Mouse (Mus musculus) cerebellum, adult 9-10 months (tissue): ENCODE results near the gene Pxn.
A peak's percentile ranks its signal among the peaks of the same experiment; 100 is the strongest.
"Not testable (repeated sequence)": the region's sequence is repeated elsewhere in the genome, so short reads cannot be mapped to it uniquely, and the experiment has no call there.

Experiments
- DNase-seq: peaks from one replicate; pipeline ENCODE4 v3.0.0; 2022

Gene Pxn

GRCm38 (mm10) chr5:115554536-115555291 lies 48.2 kb downstream of the Pxn start:
- peak; percentile 32 for DNase-seq

DNA sequence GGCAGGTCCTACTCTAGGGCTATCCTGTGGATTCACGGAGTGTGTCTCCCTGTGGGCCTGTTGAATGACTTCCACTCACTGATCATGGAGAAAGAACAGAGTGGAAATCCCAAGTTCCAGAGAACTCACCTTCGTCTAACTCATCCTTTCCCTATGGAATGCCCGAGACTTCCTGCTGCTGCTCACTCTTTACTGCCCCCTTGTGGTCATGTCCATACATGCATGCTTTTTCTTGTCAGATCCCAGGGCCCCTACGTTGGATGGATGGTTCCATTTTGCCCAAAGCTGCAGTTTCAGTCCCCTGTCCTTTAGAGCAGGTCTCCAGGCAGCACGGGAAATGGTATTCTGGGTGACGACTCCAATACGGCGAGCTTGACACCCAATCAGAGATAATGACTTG lies 49.7 kb downstream of the Pxn start:
- DNase-seq: peak; percentile 88

DNA sequence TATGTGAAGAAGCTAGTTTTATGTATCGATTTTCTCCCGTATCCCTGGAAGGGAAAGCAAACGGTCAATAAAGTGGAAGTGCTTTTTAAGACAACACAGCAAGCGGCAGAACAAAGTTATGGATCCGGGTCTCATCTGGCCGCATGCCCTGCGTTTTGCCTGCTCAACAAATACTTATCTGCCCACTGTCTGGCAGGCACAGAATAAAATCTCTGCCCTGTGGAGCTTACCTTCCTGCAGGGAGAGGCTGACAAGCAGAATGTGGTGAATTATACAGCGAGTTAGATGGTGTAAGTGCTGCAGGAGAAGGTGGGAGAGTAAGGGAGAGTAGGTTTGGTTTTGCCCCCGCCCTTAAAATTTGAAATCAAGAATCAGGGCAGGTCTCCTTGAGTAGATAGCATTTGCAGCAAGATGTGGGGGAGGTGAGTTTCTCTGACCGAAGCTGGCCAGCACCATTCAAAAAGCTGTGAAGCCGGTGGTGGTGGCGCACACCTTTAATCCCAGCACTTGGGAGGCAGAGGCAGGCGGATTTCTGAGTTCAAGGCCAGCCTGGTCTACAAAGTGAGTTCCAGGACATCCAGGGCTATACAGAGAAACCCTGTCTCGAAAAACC lies 51.8 kb downstream of the Pxn start:
- peak; percentile 55 for DNase-seq

- peak; percentile 100 for DNase-seq
Measured at GRCm38 (mm10) chr5:115559237-115560101, 53.0 kb downstream of the Pxn start, which contains the start of gene Rplp0. Rplp0 (plus strand) TSS chr5:115559467.

GRCm38 (mm10) chr5:115560336-115560905 lies 53.9 kb downstream of the Pxn start:
- DNase-seq: no peak

DNA sequence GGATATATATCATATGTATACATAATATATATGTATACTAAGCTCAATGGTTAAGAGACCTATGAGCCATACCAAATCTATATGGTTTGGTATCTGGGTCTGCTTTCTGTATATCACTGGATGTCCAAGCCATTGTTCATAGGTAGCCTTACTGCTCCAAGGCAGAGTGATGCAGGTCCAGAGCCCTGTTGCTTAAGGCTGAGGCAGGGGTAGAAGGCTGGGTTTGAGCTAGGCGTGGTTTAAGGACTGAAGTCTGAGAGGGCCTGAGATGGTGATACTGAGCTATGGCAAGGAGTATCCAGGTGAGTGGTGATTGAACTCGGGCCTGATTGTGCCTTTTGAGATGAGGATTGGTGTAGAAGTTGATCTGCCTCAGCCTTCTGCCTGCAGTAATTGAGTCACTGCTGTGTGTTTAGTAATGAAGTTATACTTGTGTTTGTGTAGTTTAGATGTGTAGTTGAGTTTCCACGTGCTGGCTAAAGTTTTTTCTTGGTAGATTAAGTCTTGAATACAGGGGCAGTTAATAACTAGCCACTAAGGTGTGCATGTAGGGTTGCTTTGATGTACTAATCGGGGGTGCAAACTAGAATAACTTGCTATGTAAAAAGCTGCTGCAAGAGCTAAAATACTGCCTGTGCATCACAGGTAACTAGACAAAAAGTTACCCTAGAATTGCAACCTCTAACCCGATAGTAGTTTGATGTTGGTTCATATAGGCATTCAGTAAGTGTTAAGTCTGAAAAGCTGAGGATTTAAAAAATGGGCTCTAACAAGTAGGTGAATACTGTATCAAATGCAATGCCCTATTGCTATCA lies 57.5 kb downstream of the Pxn start:
- no peak for DNase-seq

GRCm38 (mm10) chr5:115564737-115565393 lies 58.4 kb downstream of the Pxn start, which contains the start of gene Gcn1l1:
Gcn1l1 (plus strand) TSS chr5:115565254.
- peak; percentile 72 for DNase-seq

DNA sequence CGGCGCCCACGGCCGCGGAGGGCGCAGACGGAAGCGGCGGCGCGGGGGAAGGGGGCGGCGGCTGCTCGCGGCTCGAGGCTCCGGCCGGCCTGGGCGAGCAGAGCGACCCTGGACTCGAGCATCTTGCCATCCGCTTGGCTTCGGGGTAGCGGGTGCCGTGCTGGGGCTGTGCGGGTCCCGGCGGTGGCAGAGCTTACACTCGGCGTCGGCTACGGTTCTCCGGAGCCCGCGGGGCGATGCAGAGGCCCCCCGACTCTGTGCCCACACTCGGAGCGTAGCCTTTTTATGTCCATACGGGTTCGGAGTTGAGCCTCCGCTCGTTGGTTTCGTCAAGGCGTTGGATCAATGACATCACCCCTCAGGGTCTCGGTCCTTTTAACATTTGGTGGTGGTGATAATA lies 58.9 kb downstream of the Pxn start:
- DNase-seq: no peak

GRCm38 (mm10) chr5:115568681-115569080 lies 62.2 kb downstream of the Pxn start:
- DNase-seq: no peak

GRCm38 (mm10) chr5:115569308-115569707 lies 62.8 kb downstream of the Pxn start:
- no peak for DNase-seq

DNA sequence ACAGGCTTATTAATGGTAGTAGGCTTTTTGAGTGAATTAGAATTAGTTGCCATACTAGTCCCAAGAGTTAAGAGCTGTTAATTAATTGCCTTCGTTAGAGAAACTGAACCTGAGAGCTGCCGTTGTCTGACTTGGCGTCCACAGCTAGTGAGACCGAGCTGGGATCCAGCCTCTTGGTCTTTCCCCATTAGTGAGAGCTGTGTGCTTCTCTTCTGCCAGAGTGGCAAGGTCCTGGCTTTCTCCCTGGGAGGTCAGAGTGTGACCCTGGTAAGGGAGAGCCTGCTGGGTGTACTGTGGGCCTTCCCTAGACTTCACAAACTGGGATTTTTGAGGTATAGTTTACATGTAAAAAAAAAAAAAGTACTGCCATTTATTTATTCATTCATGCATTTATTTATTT lies 63.2 kb downstream of the Pxn start:
- no peak for DNase-seq

DNA sequence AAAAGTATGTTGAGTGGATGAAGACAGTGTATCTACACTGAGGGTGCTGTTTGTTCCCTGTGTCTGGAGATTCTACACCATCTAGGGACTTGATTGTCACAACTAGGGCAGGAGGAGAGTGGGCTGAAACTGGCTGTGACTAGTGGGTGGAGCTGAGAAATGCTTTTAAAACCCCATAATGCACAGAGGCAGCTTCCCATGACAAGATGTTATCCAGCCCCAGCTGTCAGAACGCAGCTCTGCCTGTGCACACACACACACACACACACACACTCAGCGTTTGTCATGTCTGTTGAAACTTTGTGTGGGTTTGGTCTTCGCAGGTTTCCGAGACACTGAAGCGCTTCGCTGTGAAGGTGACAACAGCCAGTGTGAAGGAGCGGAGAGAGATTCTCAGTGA lies 64.6 kb downstream of the Pxn start:
- DNase-seq: no peak

DNA sequence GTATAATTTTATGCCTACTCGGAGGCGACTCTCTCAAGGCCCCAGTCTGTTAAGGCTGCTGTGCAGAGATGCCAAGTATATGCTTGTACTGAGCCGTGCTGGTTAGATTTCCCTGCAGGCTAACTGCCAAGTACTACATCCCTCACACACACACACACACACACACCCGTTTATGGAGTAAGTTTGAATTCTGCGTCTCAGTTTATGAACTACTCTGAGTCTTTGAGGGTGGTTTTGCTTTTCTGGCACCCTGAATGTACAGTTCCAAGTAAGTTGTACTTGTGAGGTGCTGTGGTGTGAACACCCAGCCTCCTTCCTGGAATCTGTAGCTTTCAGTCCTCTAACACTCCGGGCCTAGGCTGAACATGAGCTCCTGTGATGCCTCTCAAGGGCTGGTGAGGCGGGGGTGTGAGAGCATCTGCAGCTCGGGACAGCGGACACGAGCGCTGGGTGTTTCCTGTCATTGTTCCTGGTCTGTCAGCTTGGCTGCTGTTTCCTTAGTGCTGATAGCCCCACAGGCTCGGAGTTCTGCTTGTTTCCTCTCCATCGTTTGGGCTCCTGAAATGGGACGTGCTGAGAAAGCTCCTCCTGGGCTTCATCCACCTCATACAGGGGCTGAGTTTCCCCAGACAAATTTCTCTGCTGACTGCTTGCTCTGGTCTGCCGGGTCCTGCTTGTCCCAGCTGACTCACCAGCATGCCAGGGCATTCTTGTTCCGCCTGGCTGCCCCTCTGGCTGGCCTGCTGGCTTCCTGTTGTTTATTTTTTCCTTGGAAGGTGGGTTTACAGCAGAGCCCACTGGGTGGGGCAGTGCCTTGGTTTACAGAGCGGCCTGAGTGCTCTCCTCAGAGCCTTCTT lies 66.4 kb downstream of the Pxn start:
- no peak for DNase-seq

- no peak for DNase-seq
Measured at GRCm38 (mm10) chr5:115574992-115575391, 68.5 kb downstream of the Pxn start.

DNA sequence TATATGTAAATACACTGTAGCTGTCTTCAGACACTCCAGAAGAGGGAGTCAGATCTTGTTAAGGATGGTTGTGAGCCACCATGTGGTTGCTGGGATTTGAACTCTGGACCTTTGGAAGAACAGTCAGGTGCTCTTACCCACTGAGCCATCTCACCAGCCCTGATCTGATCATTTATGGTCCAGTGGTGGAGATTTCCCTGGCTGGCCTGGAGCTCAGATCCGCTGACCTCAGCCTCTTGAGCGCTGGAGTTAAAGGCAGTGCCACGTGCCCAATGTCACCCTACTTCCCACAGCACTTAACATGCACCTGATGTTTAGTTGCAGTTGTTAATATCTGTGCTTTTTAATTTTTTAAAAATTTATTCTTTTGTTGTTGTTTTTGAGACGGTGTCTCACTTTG lies 71.2 kb downstream of the Pxn start:
- DNase-seq: not testable (repeated sequence)

- DNase-seq: peak; percentile 42
Measured at GRCm38 (mm10) chr5:115578922-115579321, 72.4 kb downstream of the Pxn start.

- DNase-seq: no peak
Measured at GRCm38 (mm10) chr5:115579363-115579762, 72.9 kb downstream of the Pxn start.

DNA sequence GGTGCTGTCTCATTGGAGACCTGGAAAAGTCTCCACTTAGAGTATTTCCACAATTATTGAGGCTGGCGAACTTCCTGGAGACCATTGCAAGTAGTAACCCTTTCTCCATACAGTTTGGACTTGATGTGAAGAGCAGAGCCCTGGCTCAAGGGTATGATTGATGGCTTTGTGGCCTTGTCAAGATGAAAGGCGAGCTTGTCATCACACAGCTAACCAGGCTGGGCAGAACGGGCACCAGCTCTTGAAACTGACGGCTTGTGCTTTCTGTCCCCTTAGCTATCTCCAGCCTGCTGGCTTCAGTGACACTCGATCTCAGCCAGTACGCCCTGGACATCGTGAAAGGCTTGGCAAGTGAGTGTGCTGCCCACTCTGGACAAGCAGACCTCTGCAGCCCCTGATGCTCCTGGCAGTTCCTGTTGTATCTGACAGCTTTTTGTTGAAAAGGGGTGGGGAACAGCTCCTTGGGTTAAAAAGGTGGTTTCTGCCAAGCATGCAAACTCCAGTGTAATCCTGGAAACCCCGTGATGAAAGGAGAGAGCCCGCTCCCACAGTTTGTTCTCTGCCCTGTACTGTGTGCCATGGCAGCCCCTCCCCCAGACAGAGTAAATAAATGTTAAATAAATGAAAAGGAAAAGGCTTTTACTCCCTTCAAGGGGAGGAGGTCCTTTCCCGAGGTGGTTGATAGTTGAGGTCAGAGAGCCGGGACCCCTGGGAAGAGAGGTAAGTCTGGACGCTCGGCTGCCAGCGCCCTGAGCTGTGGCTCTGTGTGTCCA lies 73.9 kb downstream of the Pxn start:
- DNase-seq: no peak

DNA sequence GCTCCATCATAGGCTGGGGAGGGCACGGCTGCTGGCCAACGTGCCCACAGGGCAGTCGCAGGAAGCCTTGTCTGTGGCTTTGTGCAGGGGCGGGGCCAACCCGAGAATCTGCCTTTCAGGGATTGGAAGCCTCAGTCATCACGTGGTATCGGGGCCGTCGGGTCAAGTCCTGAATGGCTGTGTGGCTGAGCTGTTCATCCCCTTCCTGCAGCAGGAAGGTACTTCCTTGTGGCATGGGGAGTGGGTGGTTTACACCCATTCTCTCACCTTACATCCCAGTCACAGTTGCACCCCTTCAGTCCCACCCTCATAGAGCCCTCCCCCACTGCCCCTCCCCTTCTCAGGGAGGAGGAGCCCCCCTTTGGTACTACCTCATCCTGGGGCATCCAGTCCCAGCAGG lies 75.2 kb downstream of the Pxn start:
- DNase-seq: no peak

DNA sequence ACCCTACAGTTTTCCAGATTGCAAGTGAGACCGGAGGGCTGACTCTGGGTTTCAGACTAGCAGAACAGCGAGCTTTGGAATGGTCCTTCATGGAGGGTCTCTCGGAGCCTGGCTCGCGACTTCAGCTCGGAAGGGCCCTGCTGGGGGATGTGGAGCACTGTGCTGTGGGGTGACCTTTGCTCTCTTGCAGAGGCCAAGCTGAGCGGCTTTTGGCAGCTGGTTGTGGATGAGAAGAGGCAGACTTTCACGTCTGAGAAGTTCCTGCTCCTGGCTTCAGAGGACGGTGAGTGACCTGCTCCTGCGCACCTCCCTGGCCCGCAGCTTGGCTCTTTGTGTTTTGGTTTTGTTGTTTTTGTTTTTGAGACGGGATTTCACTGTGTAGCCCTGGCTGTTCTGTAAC lies 79.1 kb downstream of the Pxn start:
- DNase-seq: no peak
